In genomic region chr10:58936441-58936860, GRCm38 (mm10) we compare ENCODE assay signal across 12 mouse cellular contexts.
A peak's percentile ranks its signal among the peaks of the same experiment; 100 is the strongest.
DNase-seq lines count a peak whose midpoint lies in the region; ATAC-seq and TF ChIP-seq lines count a peak whose summit lies in the region.
"Had no signal": no experiment of that assay in that cellular context is flagged by ENCODE, and none has a peak within 500 bp of the region (broad histone marks: within the 10 kb centered on the region; RNA-seq: fewer than 3 reads in every experiment).

No protein-coding gene starts in this region.

- no peaks in the 10 kb centered on the region for H3K36me3 ChIP-seq in intestine, embryonic 15.5 days
- no peaks in the 10 kb centered on the region for H3K36me3 ChIP-seq in intestine, postnatal 0 days (ENCODE audit: control insufficient read depth, insufficient read depth)
- H3K36me3 ChIP-seq in neural tube, embryonic 14.5 days (ENCODE audit: control insufficient read depth, insufficient read depth, low read length), result no peaks in the 10 kb centered on the region
- H3K36me3 ChIP-seq: limb, embryonic 15.5 days had no signal

- peak; percentile 26 for DNase-seq in lung, postnatal 10 days
- DNase-seq in lung, adult 18-20 months, result no peak
- DNase-seq in brain, embryonic 18.5 days (ENCODE audit: low read depth, low spot score), result peak; percentile 79
- no peak for DNase-seq in adrenal gland, adult (ENCODE audit: inconsistent age in 2 of 2, low spot score in 1 of 2)
- DNase-seq: adrenal gland, postnatal 14 days; cerebellum, adult 11 months; heart, postnatal 4 days; kidney, adult 9 months had no signal

- no peak for TF ChIP-seq CTCF in intestine, postnatal 0 days (IDR thresholded peaks at IDR 0.05; ENCODE audit: low read depth)

- no peak overlapping the region for H3K4me3 ChIP-seq in intestine, embryonic 15.5 days (replicated peaks)
- H3K4me3 ChIP-seq in intestine, postnatal 0 days (ENCODE audit: low read depth, low read length), result no peak overlapping the region
- H3K4me3 ChIP-seq in neural tube, embryonic 14.5 days (ENCODE audit: low read depth, low read length), result no peak overlapping the region
- H3K4me3 ChIP-seq: limb, embryonic 15.5 days had no signal

- 0 out of 2 replicates have a peak, but pooled peaks have one; percentile 51 for ATAC-seq in intestine, embryonic 15.5 days
- no peak for ATAC-seq in intestine, postnatal 0 days
- ATAC-seq in neural tube, embryonic 14.5 days (ENCODE audit: low read depth), result no peak

- H3K4me2 ChIP-seq in intestine, embryonic 15.5 days (replicated peaks), result no peak overlapping the region
- no peak overlapping the region for H3K4me2 ChIP-seq in intestine, postnatal 0 days (replicated peaks; ENCODE audit: low read depth)
- no peak overlapping the region for H3K4me2 ChIP-seq in neural tube, embryonic 14.5 days (ENCODE audit: low read depth, low read length)
- H3K4me2 ChIP-seq: limb, embryonic 15.5 days had no signal

- H3K27ac ChIP-seq in intestine, embryonic 15.5 days, result no peak overlapping the region
- no peak overlapping the region for H3K27ac ChIP-seq in intestine, postnatal 0 days (ENCODE audit: low read depth, low read length)
- peak overlapping the region; percentile 29; the same call in 1 of the 2 replicates for H3K27ac ChIP-seq in neural tube, embryonic 14.5 days (ENCODE audit: low read depth, low read length)
- H3K27ac ChIP-seq: limb, embryonic 15.5 days had no signal

- no peaks in the 10 kb centered on the region for H3K27me3 ChIP-seq in intestine, embryonic 15.5 days (replicated peaks)
- no peaks in the 10 kb centered on the region for H3K27me3 ChIP-seq in intestine, postnatal 0 days (replicated peaks; ENCODE audit: control insufficient read depth, insufficient read depth, low read length)
- H3K27me3 ChIP-seq in neural tube, embryonic 14.5 days (ENCODE audit: control insufficient read depth, insufficient read depth, low read length), result no peaks in the 10 kb centered on the region
- H3K27me3 ChIP-seq: limb, embryonic 15.5 days had no signal

- WGBS in intestine, embryonic 15.5 days, result 48% methylated on average over 9 of the region's 9 CpGs
- 59% methylated on average over 9 of the region's 9 CpGs for WGBS in intestine, postnatal 0 days
- WGBS in neural tube, embryonic 14.5 days, result 45% methylated on average over 9 of the region's 9 CpGs

- H3K4me1 ChIP-seq in intestine, embryonic 15.5 days (replicated peaks), result no peaks in the 10 kb centered on the region
- no peaks in the 10 kb centered on the region for H3K4me1 ChIP-seq in intestine, postnatal 0 days (replicated peaks; ENCODE audit: control insufficient read depth, insufficient read depth, low read length)
- peaks cover 12% of the 10 kb centered on the region for H3K4me1 ChIP-seq in neural tube, embryonic 14.5 days (ENCODE audit: control insufficient read depth, insufficient read depth, low read length)

- H3K9ac ChIP-seq in intestine, embryonic 15.5 days, result no peak overlapping the region
- H3K9ac ChIP-seq in intestine, postnatal 0 days (ENCODE audit: low read depth, low read length), result no peak overlapping the region
- no peak overlapping the region for H3K9ac ChIP-seq in neural tube, embryonic 14.5 days (replicated peaks; ENCODE audit: low read depth, low read length)
- H3K9ac ChIP-seq: limb, embryonic 15.5 days had no signal

- H3K9me3 ChIP-seq in intestine, embryonic 15.5 days, result no peaks in the 10 kb centered on the region
- no peaks in the 10 kb centered on the region for H3K9me3 ChIP-seq in intestine, postnatal 0 days (ENCODE audit: control insufficient read depth)
- no peaks in the 10 kb centered on the region for H3K9me3 ChIP-seq in neural tube, embryonic 14.5 days (ENCODE audit: control insufficient read depth, low read length)
- H3K9me3 ChIP-seq: limb, embryonic 15.5 days had no signal

Comparison
In these comparisons a context has a peak if more than half of its experiments do, and no peak if none do; other contexts are left out.
1. DNase-seq: peak in lung, postnatal 10 days (single experiment) and brain, embryonic 18.5 days (single experiment); none in lung, adult 18-20 months (0 of 2) and adrenal gland, adult (0 of 2).